Mouse (Mus musculus) liver, postnatal 0 days (tissue): ENCODE data around the gene Klhl26. TPM values are rescaled to one million over a fixed set of nuclear protein-coding genes. Genes with fewer than 3 reads are reported as not detected.

Experiments used
- ATAC-seq: fragments of 200-750 bp; cut with Nextera tagmentation; 2 replicates; pipeline ENCODE4 v1.8.0; 2017; ENCODE audit warnings: mild to moderate bottlenecking, moderate library complexity
- DNase-seq: peaks from one replicate; pipeline ENCODE4 v3.0.0-alpha.2; 2016
- H3K27ac ChIP-seq: fragments of 300-500 bp; sonication (generic); 2 replicates; pipeline ENCODE4 v1.5.1; 2014; ENCODE audit warnings: antibody characterized with exemption, moderate library complexity, mild to moderate bottlenecking, low read depth
- H3K27me3 ChIP-seq: fragments of 300-500 bp; sonication (generic); 2 replicates; pipeline ENCODE4 v1.6.1; 2014; ENCODE audit warnings: low read length, control low read depth, mixed read lengths; ENCODE audit not compliant: insufficient read depth
- H3K36me3 ChIP-seq: fragments of 300-500 bp; sonication (generic); replicated peaks from 2 replicates; pipeline ENCODE4 v1.6.1; 2014; ENCODE audit warnings: mild to moderate bottlenecking, control low read depth, low read length, moderate library complexity, mixed read lengths; ENCODE audit not compliant: insufficient read depth
- H3K4me1 ChIP-seq: fragments of 300-500 bp; sonication (generic); 2 replicates; pipeline ENCODE4 v1.6.1; 2014; ENCODE audit warnings: antibody characterized with exemption, mild to moderate bottlenecking, control low read depth; ENCODE audit not compliant: insufficient read depth
- H3K4me2 ChIP-seq: fragments of 300-500 bp; sonication (generic); 2 replicates; pipeline ENCODE4 v1.6.1; 2014; ENCODE audit warnings: low read depth, mild to moderate bottlenecking, low read length, moderate library complexity, mixed read lengths
- H3K4me3 ChIP-seq: fragments of 300-500 bp; sonication (generic); 2 replicates; pipeline ENCODE4 v1.5.1; 2014; ENCODE audit warnings: low read depth, low read length
- H3K9ac ChIP-seq: fragments of 300-500 bp; sonication (generic); replicated peaks from 2 replicates; pipeline ENCODE4 v1.6.1; 2014; ENCODE audit warnings: mild to moderate bottlenecking, moderate library complexity
- H3K9me3 ChIP-seq: fragments of 300-500 bp; sonication (generic); 2 replicates; pipeline ENCODE4 v1.6.1; 2016; ENCODE audit warnings: mild to moderate bottlenecking, control low read depth, low read length, mixed read lengths
- CTCF ChIP-seq: sonication (generic); IDR thresholded peaks from 2 replicates; pipeline ENCODE4 v1.5.1; 2016; ENCODE audit warnings: antibody characterized with exemption, low read depth
- EP300 ChIP-seq: IDR thresholded peaks from 2 replicates; pipeline ENCODE4 v1.6.1; 2016; ENCODE audit warnings: antibody characterized with exemption, low read depth, mild to moderate bottlenecking
- WGBS: fragments of 180-500 bp; shearing (Covaris S2); extraction: QIAGEN DNeasy Blood & Tissue Kit; methylation state at CpG from one replicate; pipeline ENCODE4 v1.1.7; 2014; ENCODE audit not compliant: insufficient replicate concordance; 5-methylcytosine and 5-hydroxymethylcytosine counted together
- polyA plus RNA-seq: library from polyadenylated mRNA; unstranded; fragments of >200 nt; fragmentation: Nextera tagmentation; extraction: Ambion mirVana; gene quantifications from 2 replicates; pipeline ENCODE4 v1.2.1, GENCODE M21; 2015

The Klhl26 gene
- polyA plus RNA-seq, 1 experiment from 2014 or later: 5.4 TPM

GRCm38 (mm10) chr8:70507027-70507393 lies 30.2 kb upstream of the Klhl26 start:
- Histone ChIP-seq H3K27me3 (peaks cover 10% of the 10 kb centered on the region), H3K4me3 (peak overlapping the region; percentile 73; the same call in 1 of the 2 replicates), H3K27ac (peak overlapping the region; percentile 89; the same call in 1 of the 2 replicates), H3K9me3 (no peaks in the 10 kb centered on the region), H3K36me3 (peaks cover 15% of the 10 kb centered on the region), H3K4me1 (peaks cover 29% of the 10 kb centered on the region), H3K4me2 (peak overlapping the region; percentile 81; the same call in 1 of the 2 replicates), H3K9ac (peak overlapping the region; percentile 75)
- ATAC-seq (no peak), DNase-seq (no peak)
- TF ChIP-seq EP300 (no peak), CTCF (no peak)
- WGBS: 64% methylated on average over 5 of the region's 5 CpGs

DNA sequence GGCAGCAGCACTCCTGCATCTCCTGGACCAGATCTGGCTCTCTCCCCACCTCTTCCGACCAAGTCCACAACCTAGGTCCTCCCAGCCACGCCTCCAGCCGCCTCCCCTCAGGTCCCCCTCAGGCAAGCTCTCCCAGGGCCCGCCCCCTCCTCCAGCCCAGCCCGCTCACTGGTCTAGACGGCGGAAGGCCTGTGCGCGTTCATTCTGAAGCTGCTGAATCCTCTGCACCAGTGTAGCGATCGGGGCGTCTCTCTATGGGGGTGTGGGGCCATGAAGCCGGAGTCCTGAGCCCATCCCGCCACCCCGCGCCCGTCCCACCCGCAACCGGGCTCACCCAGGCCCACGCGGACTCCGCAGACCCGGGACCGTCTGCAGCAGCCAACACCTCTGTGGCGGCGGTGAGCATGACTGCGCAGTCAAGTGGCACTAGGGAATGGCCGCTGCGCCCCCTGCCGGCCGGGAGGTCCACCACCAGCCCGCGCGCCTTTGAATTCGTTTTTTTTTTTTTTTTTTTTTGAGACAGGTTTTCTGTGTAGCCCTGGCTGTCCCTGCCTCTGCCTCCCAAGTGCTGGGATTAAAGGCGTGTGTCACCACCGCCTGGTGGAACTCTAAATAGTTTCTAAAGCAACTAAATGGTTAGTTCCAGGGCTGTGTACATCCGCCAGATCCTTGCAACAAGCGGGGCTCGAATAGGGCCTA lies 29.7 kb upstream of the Klhl26 start, which contains the start of gene Rex1bd:
Gene Rex1bd (minus strand): TSS at position 425 of the 699 bp plus-strand sequence.
- Histone ChIP-seq H3K9me3 (no peaks in the 10 kb centered on the region), H3K9ac (peak within 1 kb of the TSS; percentile 75), H3K4me3 (peak within 1 kb of the TSS; percentile 73), H3K4me2 (peak within 1 kb of the TSS; percentile 81), H3K27me3 (peaks cover 15% of the 10 kb centered on the region), H3K4me1 (peaks cover 27% of the 10 kb centered on the region), H3K27ac (peak within 1 kb of the TSS; percentile 89), H3K36me3 (peaks cover 15% of the 10 kb centered on the region)
- DNase-seq (peak; percentile 95), ATAC-seq (peak; percentile 77)
- WGBS: 4% methylated on average over 39 of the region's 40 CpGs
- TF ChIP-seq CTCF: peak; percentile 96
- TF ChIP-seq EP300: no peak

- peak overlapping the region; percentile 73 for H3K4me3 ChIP-seq
- peaks cover 15% of the 10 kb centered on the region for H3K36me3 ChIP-seq
- H3K9me3 ChIP-seq: no peaks in the 10 kb centered on the region
- peak overlapping the region; percentile 89 for H3K27ac ChIP-seq
- peak overlapping the region; percentile 81 for H3K4me2 ChIP-seq
- H3K9ac ChIP-seq: peak overlapping the region; percentile 75
- DNase-seq (no peak), ATAC-seq (peak; percentile 2)
- peaks cover 21% of the 10 kb centered on the region for H3K27me3 ChIP-seq
- TF ChIP-seq CTCF: no peak
- TF ChIP-seq EP300: no peak
- 39% methylated on average over 32 of the region's 32 CpGs for WGBS
- H3K4me1 ChIP-seq: peaks cover 28% of the 10 kb centered on the region
These were observed 29.0 kb upstream of the Klhl26 start for GRCm38 (mm10) chr8:70505698-70506327.

GRCm38 (mm10) chr8:70504851-70505250 lies 28.1 kb upstream of the Klhl26 start:
- H3K4me2 ChIP-seq: no peak overlapping the region
- TF ChIP-seq EP300 (no peak), CTCF (peak; percentile 95)
- H3K27ac ChIP-seq: no peak overlapping the region
- 75% methylated on average over 3 of the region's 3 CpGs for WGBS
- no peaks in the 10 kb centered on the region for H3K9me3 ChIP-seq
- peak; percentile 85 for DNase-seq
- peaks cover 35% of the 10 kb centered on the region for H3K4me1 ChIP-seq
- peaks cover 15% of the 10 kb centered on the region for H3K36me3 ChIP-seq
- H3K27me3 ChIP-seq: peaks cover 28% of the 10 kb centered on the region
- no peak overlapping the region for H3K9ac ChIP-seq
- no peak for ATAC-seq
- H3K4me3 ChIP-seq: no peak overlapping the region

DNA sequence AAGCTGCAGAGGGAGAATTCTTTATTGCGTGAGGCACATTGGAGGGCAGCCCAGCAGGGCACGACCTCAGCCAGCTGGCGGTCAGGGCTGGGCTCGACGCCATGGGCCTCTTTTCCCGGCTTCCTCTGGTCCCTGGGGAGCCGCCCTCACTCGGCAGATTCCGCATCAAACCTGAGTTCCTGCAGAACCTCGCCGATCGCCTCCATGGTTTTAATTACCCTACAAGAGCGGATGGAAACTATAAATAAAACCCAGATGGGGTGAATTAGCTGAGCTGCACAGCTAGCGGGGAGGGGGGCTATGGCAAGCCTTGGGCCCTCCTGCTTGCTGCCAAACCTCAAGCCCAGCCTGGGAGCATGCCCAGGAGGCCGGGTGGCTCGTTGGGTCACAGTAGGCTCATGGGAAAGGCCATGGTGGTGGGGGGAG lies 27.5 kb upstream of the Klhl26 start:
- peaks cover 39% of the 10 kb centered on the region for H3K4me1 ChIP-seq

DNA sequence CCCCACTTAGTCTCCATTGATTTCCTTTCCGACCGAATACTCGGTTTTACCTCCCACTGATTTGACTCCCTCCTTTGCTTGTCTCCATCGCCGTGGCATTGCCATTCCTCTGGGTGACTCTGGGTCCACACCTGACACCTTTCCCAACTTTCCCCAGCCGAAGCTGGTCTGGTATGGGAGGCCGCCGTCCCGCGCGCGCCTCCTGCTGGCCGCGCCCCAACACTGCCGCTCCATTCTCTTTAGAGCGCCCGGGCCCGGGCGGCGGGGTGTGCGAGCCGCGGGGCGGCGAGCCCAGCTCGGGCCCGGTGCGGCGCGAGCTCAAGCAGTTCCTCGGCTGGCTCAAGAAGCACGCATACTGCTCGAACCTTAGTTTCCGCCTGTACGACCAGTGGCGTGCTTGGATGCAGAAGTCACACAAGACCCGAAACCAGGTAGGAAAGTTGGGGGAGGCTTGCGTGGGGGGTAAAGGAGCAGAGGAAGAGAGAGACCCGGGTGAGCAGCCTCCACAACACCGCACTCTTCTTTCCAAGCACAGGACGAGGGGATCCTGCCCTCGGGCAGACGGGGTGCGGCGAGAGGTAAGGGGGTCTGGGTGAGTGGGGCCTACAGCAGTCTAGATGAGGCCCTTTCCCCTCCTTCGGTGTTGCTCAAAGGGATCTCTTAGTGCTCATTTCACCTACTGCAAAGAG lies 26.4 kb upstream of the Klhl26 start:
- peaks cover 32% of the 10 kb centered on the region for H3K4me1 ChIP-seq
- H3K4me2 ChIP-seq: no peak overlapping the region
- no peak overlapping the region for H3K4me3 ChIP-seq
- H3K27me3 ChIP-seq: peaks cover 37% of the 10 kb centered on the region
- no peak for TF ChIP-seq EP300
- peak; percentile 89 for TF ChIP-seq CTCF
- no peak overlapping the region for H3K9ac ChIP-seq
- peak; percentile 85 for DNase-seq
- H3K27ac ChIP-seq: no peak overlapping the region
- 19% methylated on average over 42 of the region's 46 CpGs for WGBS
- H3K9me3 ChIP-seq: no peaks in the 10 kb centered on the region
- peak; percentile 37 for ATAC-seq
- peaks cover 8% of the 10 kb centered on the region for H3K36me3 ChIP-seq

More for the DNA sequence above, 27.5 kb upstream of the Klhl26 start:
- Histone ChIP-seq H3K36me3 (peaks cover 15% of the 10 kb centered on the region), H3K4me3 (no peak overlapping the region), H3K9me3 (no peaks in the 10 kb centered on the region), H3K9ac (no peak overlapping the region), H3K4me2 (no peak overlapping the region), H3K27ac (no peak overlapping the region), H3K27me3 (peaks cover 28% of the 10 kb centered on the region)
- DNase-seq: no peak
- 84% methylated on average over 16 of the region's 16 CpGs for WGBS
- no peak for ATAC-seq
- TF ChIP-seq CTCF: no peak
- no peak for TF ChIP-seq EP300
